Mouse (Mus musculus) small intestine, adult 2 months (tissue): Measurements from ENCODE around the gene Sec22b. TPM values are rescaled to one million over a fixed set of nuclear protein-coding genes. Genes with fewer than 3 reads are reported as not detected.

Experiments
- H3K27ac ChIP-seq: fragments of 200-500 bp; 2 replicates; pipeline ENCODE4 v1.5.1; 2012; ENCODE audit warnings: low read depth, low read length, control low read depth, inconsistent platforms; ENCODE audit not compliant: insufficient read depth
- H3K27me3 ChIP-seq: fragments of 200-500 bp; 2 replicates; pipeline ENCODE4 v1.6.1; 2012; ENCODE audit warnings: mild to moderate bottlenecking, moderate library complexity, low read length, inconsistent platforms; ENCODE audit not compliant: control insufficient read depth, insufficient read depth
- H3K36me3 ChIP-seq: fragments of 200-500 bp; 2 replicates; pipeline ENCODE4 v1.6.1; 2012; ENCODE audit warnings: mild to moderate bottlenecking, low read length, control low read depth, inconsistent platforms; ENCODE audit not compliant: control insufficient read depth, insufficient read depth
- H3K4me1 ChIP-seq: fragments of 200-500 bp; 2 replicates; pipeline ENCODE4 v1.6.1; 2012; ENCODE audit warnings: low read length, inconsistent platforms, mixed read lengths; ENCODE audit not compliant: control insufficient read depth, insufficient read depth, insufficient read length
- H3K4me3 ChIP-seq: fragments of 200-500 bp; 2 replicates; pipeline ENCODE4 v1.5.1; 2012; ENCODE audit warnings: low read depth, mild to moderate bottlenecking, control low read depth, inconsistent platforms, low read length, moderate library complexity
- CTCF ChIP-seq: fragments of 200-500 bp; IDR thresholded peaks from 2 replicates; pipeline ENCODE4 v1.5.1; 2012; ENCODE audit warnings: low read depth, mild to moderate bottlenecking, control low read depth, inconsistent platforms, low read length, moderate library complexity, mixed read lengths; ENCODE audit not compliant: insufficient replicate concordance, insufficient read length; ENCODE audit errors: extremely low read depth
- POLR2A ChIP-seq: fragments of 200-500 bp; IDR thresholded peaks from 2 replicates; pipeline ENCODE4 v1.6.1; 2012; ENCODE audit warnings: low read depth, mild to moderate bottlenecking, control low read depth, inconsistent platforms, low read length, moderate library complexity
- WGBS: fragments of 180-500 bp; shearing (Covaris S2); methylation state at CpG from one replicate; pipeline ENCODE4 v1.1.7; 2018; 5-methylcytosine and 5-hydroxymethylcytosine counted together
- polyA plus RNA-seq: library from polyadenylated mRNA; depleted of rRNA; stranded (reverse); fragments of >200 nt; gene quantifications from 2 replicates; pipeline ENCODE4 v1.2.3, GENCODE M21; 2012; rRNA removed

The Sec22b gene
- polyA plus RNA-seq, 1 experiment, result 40.0 TPM

DNA sequence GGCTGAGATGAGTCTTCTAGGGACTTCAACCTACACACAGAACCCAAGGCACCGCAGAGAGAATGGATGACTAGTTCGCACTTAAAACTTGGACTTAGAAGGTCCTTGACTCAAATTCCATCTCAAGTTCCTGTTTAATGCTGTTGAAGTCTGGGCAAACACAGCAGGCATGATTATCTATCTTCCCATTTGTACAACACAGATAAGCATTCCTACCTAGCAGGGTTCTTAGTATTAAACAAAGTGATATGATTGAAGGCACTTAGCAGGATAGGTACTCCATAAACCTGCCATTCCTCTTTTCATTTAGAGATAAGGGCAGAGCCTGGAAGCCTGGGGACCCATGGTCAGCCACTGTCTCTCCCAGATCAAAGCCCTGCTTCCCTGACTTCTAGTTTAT is 67.2 kb downstream of the Sec22b start:
- Histone ChIP-seq H3K27ac (no peak overlapping the region), H3K27me3 (no peaks in the 10 kb centered on the region), H3K36me3 (no peaks in the 10 kb centered on the region), H3K4me3 (no peak overlapping the region), H3K4me1 (peaks cover 3% of the 10 kb centered on the region; the same call in 1 of the 2 replicates)
- TF ChIP-seq POLR2A (no peak), CTCF (no peak)
- WGBS, result 21% methylated on average over 2 of the region's 2 CpGs

DNA sequence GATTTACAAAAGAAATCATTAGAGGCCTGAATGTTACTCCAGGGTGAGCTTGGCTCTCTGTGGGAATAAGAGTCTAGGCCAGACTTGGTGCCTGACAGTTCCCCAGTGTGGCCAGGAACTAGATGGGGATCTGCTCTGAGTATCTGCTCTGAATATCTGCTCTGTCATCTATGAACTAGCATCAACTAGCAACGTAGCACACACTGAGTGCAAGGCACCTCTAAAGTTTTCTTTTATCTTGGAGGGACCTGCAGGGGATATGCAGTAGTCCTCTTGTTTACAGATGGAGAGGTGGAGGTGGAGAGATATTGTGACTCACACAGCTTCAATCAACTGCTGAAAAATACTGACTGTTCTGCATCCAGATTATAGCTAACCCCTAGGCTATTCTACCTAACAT is 68.0 kb downstream of the Sec22b start:
- no peak overlapping the region for H3K27ac ChIP-seq
- WGBS, result 77% methylated on average over 1 of the region's 1 CpGs
- no peaks in the 10 kb centered on the region for H3K36me3 ChIP-seq
- H3K4me1 ChIP-seq, result peaks cover 3% of the 10 kb centered on the region; the same call in 1 of the 2 replicates
- no peaks in the 10 kb centered on the region for H3K27me3 ChIP-seq
- H3K4me3 ChIP-seq, result no peak overlapping the region
- no peak for TF ChIP-seq CTCF
- no peak for TF ChIP-seq POLR2A

DNA sequence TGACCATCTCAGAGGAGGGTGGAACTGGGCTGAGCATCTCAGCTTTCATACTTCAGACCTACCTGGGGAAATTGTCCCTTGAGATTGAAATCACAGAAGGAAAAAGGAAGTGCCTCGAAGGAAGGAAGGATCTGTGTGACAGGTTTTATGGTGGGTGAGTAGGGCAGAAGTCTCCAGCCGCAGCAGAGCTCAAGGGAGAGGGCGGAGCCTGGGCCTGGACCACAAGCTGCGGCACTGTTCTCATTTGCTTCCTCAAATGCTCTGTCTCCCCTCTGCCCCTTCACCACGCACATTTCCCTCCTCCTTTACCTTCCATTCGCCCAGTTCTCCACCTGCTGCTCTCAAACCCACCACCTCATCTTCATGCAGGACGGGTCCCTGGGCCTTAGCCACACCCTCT is 70.1 kb downstream of the Sec22b start:
- no peak for TF ChIP-seq CTCF
- TF ChIP-seq POLR2A, result no peak
- Histone ChIP-seq H3K4me3 (no peak overlapping the region), H3K27me3 (no peaks in the 10 kb centered on the region), H3K27ac (no peak overlapping the region), H3K36me3 (no peaks in the 10 kb centered on the region), H3K4me1 (peaks cover 3% of the 10 kb centered on the region; the same call in 1 of the 2 replicates)
- 25% methylated on average over 7 of the region's 7 CpGs for WGBS

- Histone ChIP-seq H3K27me3 (no peaks in the 10 kb centered on the region), H3K27ac (no peak overlapping the region)
- WGBS, result 64% methylated on average over 5 of the region's 5 CpGs
Measured at GRCm38 (mm10) chr3:97972200-97972599, 71.2 kb downstream of the Sec22b start.

DNA sequence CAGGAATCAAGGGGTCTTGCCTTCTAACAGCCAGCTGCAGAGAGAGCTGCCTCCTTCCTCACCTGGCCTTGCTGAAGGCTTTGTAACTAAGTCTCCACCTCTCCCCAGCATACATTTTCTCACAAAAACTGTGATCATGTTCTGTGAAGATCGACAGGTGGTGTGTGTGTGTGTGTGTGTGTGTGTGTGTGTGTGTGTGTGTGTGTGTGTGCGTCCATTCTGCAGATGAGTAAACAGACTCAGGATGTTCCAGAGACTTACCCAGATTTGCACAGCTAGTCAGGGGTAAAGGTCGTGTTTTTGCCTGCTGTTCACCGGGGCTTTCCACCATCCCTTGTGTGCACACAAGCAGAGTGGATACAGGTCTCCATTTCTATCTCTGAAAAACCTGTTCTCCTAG is 71.7 kb downstream of the Sec22b start:
- H3K27ac ChIP-seq, result no peak overlapping the region
- TF ChIP-seq POLR2A (no peak), CTCF (no peak)
- WGBS, result 29% methylated on average over 4 of the region's 4 CpGs
- no peak overlapping the region for H3K4me3 ChIP-seq
- peaks cover 3% of the 10 kb centered on the region; the same call in 1 of the 2 replicates for H3K4me1 ChIP-seq
- no peaks in the 10 kb centered on the region for H3K27me3 ChIP-seq
- H3K36me3 ChIP-seq, result no peaks in the 10 kb centered on the region

More at GRCm38 (mm10) chr3:97972200-97972599, 71.2 kb downstream of the Sec22b start:
- Histone ChIP-seq H3K4me3 (no peak overlapping the region), H3K36me3 (no peaks in the 10 kb centered on the region), H3K4me1 (peaks cover 3% of the 10 kb centered on the region; the same call in 1 of the 2 replicates)
- TF ChIP-seq POLR2A, result no peak
- no peak for TF ChIP-seq CTCF

Other genes starting within 250 kb of the Sec22b start
- 0.90 and 1.2 TPM in 2 replicates for gene Prkab2, start 243.0 kb upstream of the Sec22b start, polyA plus RNA-seq
- gene Gm17651, start 226.5 kb upstream of the Sec22b start, polyA plus RNA-seq, result not detected in 2 replicates
- gene Pde4dip, start 12.5 kb upstream of the Sec22b start, polyA plus RNA-seq, result 8.0 and 12.2 TPM in 2 replicates
- gene Notch2, start 112.3 kb downstream of the Sec22b start, polyA plus RNA-seq, result 5.6 and 6.6 TPM in 2 replicates